Mouse (Mus musculus): ENCODE measurements around the gene Unc119b.
"Not testable (repeated sequence)": the region's sequence is repeated elsewhere in the genome, so short reads cannot be mapped to it uniquely, and the experiment has no call there.

Gene Unc119b

GRCm38 (mm10) chr5:115156933-115157589 is 22.3 kb upstream of the Unc119b start:
- DNase-seq = peak in 1 of 2 experiments; percentile 25

GRCm38 (mm10) chr5:115156401-115156800 is 21.6 kb upstream of the Unc119b start:
- DNase-seq = no peak

DNA sequence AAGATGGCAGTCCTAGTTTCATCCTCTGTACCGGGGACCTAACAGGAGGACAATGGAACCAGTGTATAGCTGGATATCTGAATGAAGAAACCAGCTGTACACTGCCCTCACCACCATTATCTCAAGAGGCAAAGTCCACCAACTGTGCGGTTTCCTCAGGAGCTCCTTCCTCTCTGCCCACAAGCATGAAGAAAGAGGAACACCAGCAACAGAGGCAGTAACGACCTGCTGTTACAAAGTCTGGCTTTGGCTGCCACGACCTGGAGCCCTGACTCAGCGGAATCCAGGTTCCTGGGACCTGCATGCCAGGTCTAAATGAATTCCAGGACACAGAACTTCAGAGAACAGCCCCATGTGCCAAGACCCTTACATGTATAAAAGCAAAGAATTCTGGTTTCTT is 21.1 kb upstream of the Unc119b start:
- DNase-seq = peak in 1 of 2 experiments; percentile 30

- DNase-seq = no peak
Measured at GRCm38 (mm10) chr5:115155156-115155631, 20.4 kb upstream of the Unc119b start.

GRCm38 (mm10) chr5:115152132-115152956 is 17.6 kb upstream of the Unc119b start:
- no peak for DNase-seq

GRCm38 (mm10) chr5:115151457-115151856 is 16.7 kb upstream of the Unc119b start:
- DNase-seq = peak; percentile 41 to 43

DNA sequence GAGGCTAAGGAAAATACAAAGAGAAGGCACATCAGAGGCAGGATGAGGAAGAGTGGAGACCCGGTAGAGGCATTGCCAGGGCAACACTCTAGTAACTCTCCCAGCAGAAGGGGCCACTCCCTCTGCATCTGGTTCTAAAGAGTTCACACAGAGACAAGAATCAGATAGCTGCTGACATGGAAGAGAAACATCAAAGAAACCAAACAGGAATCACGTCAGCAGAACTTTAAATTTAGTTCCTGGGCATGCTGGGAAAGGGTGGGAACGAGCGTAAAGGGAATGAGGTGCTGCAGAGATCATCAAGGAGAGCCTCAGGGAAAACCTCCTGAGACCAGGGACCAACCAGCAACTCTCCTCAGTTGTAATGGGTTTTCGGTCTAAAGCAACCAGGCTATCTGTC is 16.2 kb upstream of the Unc119b start:
- DNase-seq = no peak

DNA sequence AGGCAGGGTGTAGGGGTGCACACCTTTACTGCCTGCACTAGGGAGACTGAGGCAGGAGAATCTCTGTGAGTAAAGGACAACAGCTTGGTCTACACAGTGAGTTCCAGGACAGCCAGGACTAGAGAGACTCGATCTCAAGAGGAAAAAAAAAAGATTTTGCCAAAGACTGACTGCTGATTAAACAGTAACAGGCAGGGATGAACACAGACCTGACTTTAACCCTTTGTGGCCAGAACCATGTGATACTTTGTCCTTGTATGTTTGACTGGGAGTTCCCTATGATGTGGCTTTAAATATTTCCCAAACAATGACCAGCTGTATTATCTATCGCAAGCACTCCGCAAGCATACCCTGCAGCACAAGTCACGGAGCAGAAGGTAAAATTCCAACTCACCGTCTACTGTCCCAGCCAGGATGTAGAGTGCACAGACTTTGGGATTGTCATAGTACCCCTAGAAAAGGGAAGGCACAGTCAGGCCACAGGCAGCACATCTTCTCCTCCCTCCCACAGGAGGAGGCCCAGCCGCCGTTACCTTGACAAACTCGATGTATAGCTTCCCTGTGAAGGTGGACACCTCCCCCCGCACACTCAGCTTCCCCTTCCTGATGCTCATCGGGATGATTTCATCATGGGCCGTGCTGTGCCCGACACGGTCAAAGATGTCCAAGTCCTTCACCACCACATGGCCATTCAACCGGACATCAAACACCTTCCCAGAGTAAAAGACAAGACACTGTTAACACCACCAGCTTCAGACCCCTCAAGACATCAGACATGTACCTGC is 15.1 kb upstream of the Unc119b start:
- no peak for DNase-seq

DNA sequence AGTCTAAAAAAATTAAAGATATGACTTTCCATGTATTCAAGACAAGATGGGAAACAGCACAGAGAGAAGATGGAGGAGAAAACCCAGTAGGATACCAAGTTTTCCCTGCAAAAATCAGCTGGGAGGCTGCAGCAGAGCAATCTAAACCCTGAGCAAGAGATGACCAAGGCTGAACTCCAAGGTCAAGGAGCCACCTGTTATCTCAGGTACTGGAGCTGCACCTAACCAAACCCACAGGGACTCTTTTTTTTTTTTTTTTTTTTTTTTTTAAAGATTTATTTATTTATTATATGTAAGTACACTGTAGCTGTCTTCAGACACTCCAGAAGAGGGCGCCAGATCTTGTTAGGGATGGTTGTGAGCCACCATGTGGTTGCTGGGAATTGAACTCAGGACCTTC is 14.1 kb upstream of the Unc119b start:
- DNase-seq = not testable (repeated sequence)

- DNase-seq = no peak
Measured at GRCm38 (mm10) chr5:115148378-115148777, 13.6 kb upstream of the Unc119b start.

GRCm38 (mm10) chr5:115147388-115147787 is 12.6 kb upstream of the Unc119b start:
- no peak for DNase-seq

- DNase-seq = no peak
Measured at GRCm38 (mm10) chr5:115146747-115147130, 12.0 kb upstream of the Unc119b start.

DNA sequence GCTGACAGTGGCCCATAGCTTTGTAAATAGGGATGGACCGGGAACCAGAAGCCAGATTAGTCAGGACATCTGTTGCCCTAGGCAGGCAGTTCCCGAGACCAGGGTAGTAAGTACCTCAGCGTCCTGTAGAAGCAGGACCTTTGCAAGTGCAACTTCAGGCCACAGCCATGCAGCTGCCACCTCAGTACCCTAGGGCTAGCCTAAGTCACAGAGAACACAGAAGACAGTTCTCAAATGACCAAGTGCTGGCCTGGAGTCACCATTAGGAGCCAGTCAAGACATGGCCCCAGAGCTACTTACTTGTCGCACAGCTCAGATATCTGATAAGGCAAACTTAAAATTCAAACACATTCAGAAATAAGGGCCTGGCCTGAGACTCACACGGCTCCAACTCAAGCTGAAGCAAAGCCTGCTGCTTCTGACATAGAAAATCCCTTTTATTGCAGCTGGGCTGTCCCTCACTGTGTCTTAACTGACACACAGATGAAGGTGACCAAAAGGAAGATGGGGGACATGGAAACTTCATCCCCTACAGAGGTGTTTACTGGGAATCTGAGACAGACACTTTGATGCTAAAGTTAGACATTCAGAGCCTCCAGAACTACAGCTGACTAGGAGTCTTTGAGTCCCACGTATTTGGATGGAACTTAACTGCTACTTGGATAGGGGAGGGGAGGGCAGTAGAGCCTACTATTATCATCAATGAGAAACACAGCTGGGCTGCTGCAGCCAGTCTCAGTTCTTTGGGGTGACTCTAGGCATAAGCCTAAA is 11.4 kb upstream of the Unc119b start:
- no peak for DNase-seq

GRCm38 (mm10) chr5:115145253-115145968 is 10.6 kb upstream of the Unc119b start:
- no peak for DNase-seq

DNA sequence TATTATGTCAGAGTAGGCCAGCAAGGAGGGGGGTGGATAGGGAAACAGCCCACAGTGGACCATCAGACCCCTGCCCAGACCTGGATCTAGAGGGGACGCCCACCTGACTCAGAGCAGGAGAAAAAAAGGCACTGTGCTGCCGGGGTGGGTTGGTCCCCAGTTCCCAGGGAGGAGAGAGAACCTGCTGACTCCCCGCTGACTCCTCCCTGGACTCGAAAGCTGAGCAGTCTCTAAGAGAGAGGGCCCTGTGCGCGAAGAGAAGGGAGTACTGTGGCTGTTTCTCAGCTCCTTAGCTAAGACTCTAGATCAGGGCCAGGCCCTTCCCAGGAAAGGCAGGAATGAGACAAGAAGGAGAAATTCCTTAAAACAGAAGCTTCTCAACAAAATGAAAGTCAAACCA is 9.7 kb upstream of the Unc119b start:
- no peak for DNase-seq

GRCm38 (mm10) chr5:115143552-115143951 is 8.8 kb upstream of the Unc119b start:
- DNase-seq = no peak

DNA sequence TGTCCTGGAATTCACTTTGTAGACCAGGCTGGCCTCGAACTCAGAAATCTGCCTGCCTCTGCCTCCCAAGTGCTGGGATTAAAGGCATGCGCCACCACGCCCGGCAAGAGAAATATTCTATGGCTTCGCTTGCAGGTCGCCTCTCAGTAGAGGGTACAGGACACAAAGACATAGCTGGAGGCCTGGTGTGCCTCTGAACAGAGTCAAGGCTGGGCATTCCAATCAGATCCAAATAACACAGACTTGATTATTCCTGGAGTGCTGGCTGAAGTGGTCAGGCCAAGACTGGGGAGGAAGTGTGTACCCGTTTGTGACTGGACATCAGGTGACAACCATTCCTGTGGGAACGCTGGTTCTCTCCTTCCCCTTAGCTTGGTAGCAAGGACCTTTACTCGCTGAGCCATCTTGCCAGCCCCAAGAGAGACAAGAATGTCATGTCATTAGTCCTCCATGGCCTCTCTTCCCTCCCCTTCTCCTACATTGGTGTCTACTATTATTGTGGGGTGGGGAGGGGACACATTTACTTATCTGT is 7.5 kb upstream of the Unc119b start:
- DNase-seq = no peak

DNA sequence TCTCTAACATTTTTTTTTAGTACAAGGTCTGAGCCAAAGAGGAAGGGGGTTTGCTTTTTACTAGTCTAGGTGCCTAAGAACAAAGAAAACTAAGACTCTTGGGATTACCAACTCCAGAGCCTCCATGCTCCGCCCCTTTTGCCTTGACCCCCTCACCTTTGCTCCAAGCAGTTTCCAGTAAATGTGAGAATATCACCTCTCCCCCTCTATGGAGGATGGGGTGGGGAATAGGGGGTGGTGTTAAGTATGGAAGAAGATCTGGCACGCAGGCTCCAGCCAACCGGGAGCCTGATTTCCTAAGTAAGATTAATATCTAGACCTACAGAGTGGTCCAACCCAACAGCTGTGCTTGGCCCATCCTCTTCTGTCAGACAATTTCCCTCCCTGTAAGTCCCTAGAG is 6.0 kb upstream of the Unc119b start:
- no peak for DNase-seq

GRCm38 (mm10) chr5:115139124-115139523 is 4.3 kb upstream of the Unc119b start:
- DNase-seq = no peak

GRCm38 (mm10) chr5:115133358-115134066 is 1.3 kb downstream of the Unc119b start:
- DNase-seq = peak in 1 of 2 experiments; percentile 33

- no peak for DNase-seq
Measured at GRCm38 (mm10) chr5:115132465-115132864, 2.3 kb downstream of the Unc119b start.

Data from spleen, adult 18-20 months (tissue).